Mouse (Mus musculus): ENCODE measurements around the gene Ints3. TPM values are rescaled to one million over a fixed set of nuclear protein-coding genes. Genes with fewer than 3 reads are reported as not detected.

The Ints3 gene
- polyA plus RNA-seq (2012; ENCODE audit: low replicate concordance), result 28.3 and 56.0 TPM in 2 replicates

DNA sequence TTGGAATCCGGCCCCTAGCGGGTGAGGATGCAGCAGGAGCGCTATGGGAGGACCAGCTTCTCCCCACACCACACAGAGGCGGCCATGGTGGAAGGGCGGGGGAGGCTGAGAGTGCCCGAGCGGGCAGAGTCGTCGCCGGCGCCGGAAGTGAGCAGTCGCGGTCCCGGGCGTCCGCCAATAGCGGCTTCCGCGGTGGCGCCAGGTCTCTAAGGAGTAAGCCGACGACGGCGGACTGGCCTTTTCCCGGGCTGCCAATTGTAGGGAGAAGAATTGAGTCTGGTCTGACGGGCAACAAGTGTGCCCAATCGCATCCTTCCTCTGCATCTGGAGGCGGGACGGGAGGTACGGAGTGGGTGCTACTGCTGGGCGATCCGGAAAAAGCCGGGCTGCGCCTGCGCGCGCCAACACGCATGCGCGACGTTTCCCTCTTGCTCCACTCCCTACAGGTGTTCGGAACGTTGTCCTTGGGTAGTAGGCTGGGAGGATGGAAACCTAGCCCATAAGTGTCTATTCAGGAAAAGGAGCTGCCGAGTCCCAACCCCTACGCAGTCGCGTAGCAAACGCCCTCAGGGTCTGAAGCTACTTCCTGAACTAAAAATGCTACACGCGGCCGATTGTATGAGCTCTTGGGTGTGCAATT is at the start of gene Ints3:
Ints3 (minus strand) TSS at position 242 of the 640 bp plus-strand sequence.

DNA sequence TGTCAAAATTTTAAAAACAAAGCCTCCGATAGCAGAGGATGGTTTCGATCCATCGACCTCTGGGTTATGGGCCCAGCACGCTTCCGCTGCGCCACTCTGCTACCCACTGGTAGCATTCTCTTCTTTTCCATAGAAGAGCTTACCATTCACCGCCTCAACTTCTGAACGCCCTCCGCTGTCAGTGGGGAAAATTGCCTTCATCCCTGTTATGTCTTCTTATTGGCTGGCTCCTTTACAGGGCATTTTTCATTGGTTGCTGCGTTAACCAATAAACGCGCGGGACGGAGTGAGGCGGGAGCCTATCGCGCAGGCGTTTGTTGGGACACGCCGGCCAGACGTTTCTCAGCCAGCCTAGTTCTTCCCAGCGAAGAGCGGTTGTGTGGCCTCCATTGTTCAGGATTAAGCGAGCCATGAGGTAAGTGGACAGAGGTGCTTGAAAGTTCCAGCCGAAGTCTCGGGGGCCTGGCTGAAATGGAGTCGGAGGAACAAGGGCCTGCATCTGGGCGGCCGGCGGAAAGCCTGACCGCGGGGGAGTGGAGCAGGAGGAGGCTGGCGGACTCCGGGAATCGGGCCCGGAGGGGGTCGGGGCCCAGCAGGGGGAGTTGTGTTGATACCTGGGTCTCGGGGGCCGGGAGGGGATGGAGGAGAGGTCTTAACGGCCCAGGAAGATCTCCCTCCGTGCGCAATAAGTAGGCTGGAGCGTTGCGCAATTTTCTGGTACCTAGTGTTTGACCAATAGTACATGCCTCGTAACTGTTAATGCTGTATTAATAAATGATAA is 42.6 kb upstream of the Ints3 start, which contains the start of gene Ilf2:
Ilf2 (plus strand) TSS at position 296 of the 781 bp plus-strand sequence.

DNA sequence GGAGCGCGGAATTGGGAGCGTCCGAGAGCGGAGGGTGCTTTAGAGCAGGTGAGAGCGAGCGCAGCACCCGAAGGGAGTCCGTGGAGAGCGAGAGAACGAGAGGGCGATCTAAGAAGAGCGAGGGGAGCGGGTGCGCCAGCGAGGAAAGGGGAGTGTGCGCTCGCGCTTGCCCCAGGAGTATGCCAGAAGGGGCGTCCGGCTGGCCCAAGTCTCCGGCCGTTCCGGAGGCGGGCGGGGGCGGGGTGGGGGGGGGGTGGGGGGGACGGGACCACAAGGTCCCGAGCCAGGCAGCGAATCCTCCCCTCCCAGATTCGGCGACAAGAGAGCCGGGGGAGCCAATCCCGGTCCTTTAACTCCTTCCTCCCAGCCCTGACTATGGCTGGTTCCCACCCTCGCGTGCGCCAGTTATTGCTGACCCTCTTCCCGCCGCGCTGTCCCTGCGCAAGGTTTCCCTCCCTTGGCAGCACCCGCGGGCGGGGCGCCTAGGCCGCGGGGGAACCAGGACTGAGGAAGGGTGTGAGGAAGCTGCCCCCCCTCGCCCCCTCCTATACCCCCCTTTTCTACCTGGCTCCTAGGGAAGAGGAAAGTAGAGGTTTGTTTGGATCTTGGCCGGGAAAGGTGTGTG is 32.4 kb upstream of the Ints3 start, which contains the start of gene Npr1:
Npr1 (minus strand) TSS at position 181 of the 625 bp plus-strand sequence.

DNA sequence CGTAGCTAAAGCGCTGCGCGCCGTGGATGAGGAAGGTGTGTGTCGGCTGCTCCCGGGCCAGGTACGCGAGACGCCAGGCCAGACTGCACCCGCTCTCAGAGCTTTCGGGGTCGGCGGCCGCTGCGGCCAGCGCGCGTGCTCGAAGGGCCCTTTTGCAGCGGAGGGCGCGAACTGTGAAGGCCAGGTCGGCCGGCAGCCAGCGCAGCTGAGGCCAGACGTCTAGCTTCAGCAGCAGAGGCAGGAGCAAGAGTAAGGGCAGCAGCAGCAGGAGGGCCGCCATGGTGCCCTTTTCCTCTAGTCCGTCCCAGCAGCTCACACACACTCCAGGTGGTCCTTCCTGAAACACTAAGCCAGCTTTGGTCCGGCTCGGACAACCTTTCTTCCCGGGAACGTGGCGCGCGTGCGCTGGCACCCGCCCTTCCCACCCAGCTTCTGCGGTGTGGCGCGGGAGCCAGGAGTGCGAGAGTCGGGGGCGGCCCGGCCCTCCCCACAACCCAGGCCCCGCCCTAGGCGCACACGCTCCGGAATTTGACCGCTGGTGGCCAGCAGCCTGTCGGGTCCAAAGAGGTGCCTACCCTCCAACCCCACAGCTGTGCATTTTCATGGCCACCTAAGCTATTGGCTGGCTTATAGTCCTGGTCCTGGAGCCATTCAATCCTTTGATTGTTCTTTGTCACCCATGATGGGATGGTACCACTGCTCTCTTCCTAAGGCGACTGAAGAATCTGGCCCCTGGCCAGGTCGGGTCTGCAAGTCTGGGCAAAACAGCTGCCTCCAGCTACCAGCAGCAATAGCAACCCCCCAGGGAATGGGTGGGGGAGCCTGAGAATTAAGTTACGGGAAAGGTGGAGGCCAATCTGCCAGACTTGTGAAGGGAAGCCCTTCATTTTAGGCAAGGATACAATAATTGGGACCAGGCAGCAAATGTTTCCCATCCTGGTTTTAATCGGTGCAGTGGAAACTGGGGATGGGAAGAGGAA is 43.6 kb downstream of the Ints3 start, which contains the start of gene Slc27a3:
Slc27a3 (minus strand) TSS at position 428 of the 980 bp plus-strand sequence.

Other genes starting within 250 kb of the Ints3 start
- gene Rps27, start 220.0 kb downstream of the Ints3 start, polyA plus RNA-seq (2012; ENCODE audit: low replicate concordance), result 161 and 228 TPM in 2 replicates
- gene Rab13, start 219.9 kb downstream of the Ints3 start, polyA plus RNA-seq (2012; ENCODE audit: low replicate concordance), result 1.1 and 1.8 TPM in 2 replicates
- gene Jtb, start 202.0 kb downstream of the Ints3 start, polyA plus RNA-seq (2012; ENCODE audit: low replicate concordance), result 135 and 244 TPM in 2 replicates
- 0.17 TPM in 1 of 2 replicates, not detected in the other for gene Creb3l4, start 190.1 kb downstream of the Ints3 start, polyA plus RNA-seq (2012; ENCODE audit: low replicate concordance)
- gene Slc39a1, start 185.4 kb downstream of the Ints3 start, polyA plus RNA-seq (2012; ENCODE audit: low replicate concordance), result 9.7 and 11.5 TPM in 2 replicates
- gene Crtc2, start 179.5 kb downstream of the Ints3 start, polyA plus RNA-seq (2012; ENCODE audit: low replicate concordance), result 53.2 and 125 TPM in 2 replicates
- 101 and 197 TPM in 2 replicates for gene Dennd4b, start 168.4 kb downstream of the Ints3 start, polyA plus RNA-seq (2012; ENCODE audit: low replicate concordance)
- 3.4 and 5.4 TPM in 2 replicates for gene Gatad2b, start 140.4 kb downstream of the Ints3 start, polyA plus RNA-seq (2012; ENCODE audit: low replicate concordance)
- gene Slc27a3, start 43.7 kb downstream of the Ints3 start, polyA plus RNA-seq (2012; ENCODE audit: low replicate concordance), result 2.4 and 2.9 TPM in 2 replicates
- 0.89 and 5.8 TPM in 2 replicates for gene Npr1, start 32.2 kb upstream of the Ints3 start, polyA plus RNA-seq (2012; ENCODE audit: low replicate concordance)
- gene Ilf2, start 42.5 kb upstream of the Ints3 start, polyA plus RNA-seq (2012; ENCODE audit: low replicate concordance), result 8.3 and 17.4 TPM in 2 replicates
- gene Snapin, start 57.4 kb upstream of the Ints3 start, polyA plus RNA-seq (2012; ENCODE audit: low replicate concordance), result 1.9 and 2.3 TPM in 2 replicates
- 77.5 and 97.8 TPM in 2 replicates for gene Chtop, start 75.9 kb upstream of the Ints3 start, polyA plus RNA-seq (2012; ENCODE audit: low replicate concordance)
- gene S100a1, start 80.8 kb upstream of the Ints3 start, polyA plus RNA-seq (2012; ENCODE audit: low replicate concordance), result 4.6 and 6.4 TPM in 2 replicates
- 1.4 and 4.0 TPM in 2 replicates for gene S100a13, start 80.8 kb upstream of the Ints3 start, polyA plus RNA-seq (2012; ENCODE audit: low replicate concordance)
- gene S100a14, start 93.2 kb upstream of the Ints3 start, polyA plus RNA-seq (2012; ENCODE audit: low replicate concordance), result not detected in 2 replicates
- gene S100a16, start 103.6 kb upstream of the Ints3 start, polyA plus RNA-seq (2012; ENCODE audit: low replicate concordance), result 1.6 and 3.6 TPM in 2 replicates
- not detected in 2 replicates for gene S100a3, start 127.0 kb upstream of the Ints3 start, polyA plus RNA-seq (2012; ENCODE audit: low replicate concordance)
- not detected in 2 replicates for gene S100a2, start 156.6 kb upstream of the Ints3 start, polyA plus RNA-seq (2012; ENCODE audit: low replicate concordance)
- gene Gm42674, start 168.3 kb upstream of the Ints3 start, polyA plus RNA-seq (2012; ENCODE audit: low replicate concordance), result not detected in 2 replicates
- gene S100a4, start 170.1 kb upstream of the Ints3 start, polyA plus RNA-seq (2012; ENCODE audit: low replicate concordance), result 0.43 TPM in 1 of 2 replicates, not detected in the other
- gene S100a5, start 174.9 kb upstream of the Ints3 start, polyA plus RNA-seq (2012; ENCODE audit: low replicate concordance), result not detected in 2 replicates
- gene S100a6, start 179.3 kb upstream of the Ints3 start, polyA plus RNA-seq (2012; ENCODE audit: low replicate concordance), result 3.1 and 4.6 TPM in 2 replicates
- not detected in 2 replicates for gene S100a7a, start 220.4 kb upstream of the Ints3 start, polyA plus RNA-seq (2012; ENCODE audit: low replicate concordance)
- 0.75 and 4.8 TPM in 2 replicates for gene S100a8, start 235.4 kb upstream of the Ints3 start, polyA plus RNA-seq (2012; ENCODE audit: low replicate concordance)